Mouse (Mus musculus): ENCODE data around the gene Zbtb20. TPM values are rescaled to one million over a fixed set of nuclear protein-coding genes. Genes with fewer than 3 reads are reported as not detected.

The Zbtb20 gene
- total RNA-seq, 4 experiments from 2014 or later, result 72.5 to 88.1 (median 73.5) TPM

DNA sequence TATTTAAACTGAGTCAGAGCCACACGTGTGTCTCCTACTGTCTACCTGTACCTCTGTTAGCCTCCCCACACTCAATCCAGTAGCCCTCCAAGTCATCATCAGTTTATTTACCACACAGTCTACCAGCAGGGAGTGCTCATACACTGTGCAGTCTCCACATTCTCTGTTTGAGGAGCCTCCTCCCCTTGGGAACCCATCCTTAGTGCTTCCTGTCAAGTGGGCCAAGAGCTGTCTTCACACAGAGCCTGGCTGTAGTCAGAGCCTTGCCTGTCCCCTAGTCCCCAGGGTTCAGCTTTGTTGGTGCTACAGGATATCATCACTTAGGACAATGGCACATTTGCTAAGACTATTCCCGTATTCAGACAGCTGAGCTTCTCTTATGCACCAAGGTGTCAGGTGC is 519.1 kb downstream of the Zbtb20 start:
- no peak for DNase-seq (ENCODE audit: low spot score in 2 of 2)

DNA sequence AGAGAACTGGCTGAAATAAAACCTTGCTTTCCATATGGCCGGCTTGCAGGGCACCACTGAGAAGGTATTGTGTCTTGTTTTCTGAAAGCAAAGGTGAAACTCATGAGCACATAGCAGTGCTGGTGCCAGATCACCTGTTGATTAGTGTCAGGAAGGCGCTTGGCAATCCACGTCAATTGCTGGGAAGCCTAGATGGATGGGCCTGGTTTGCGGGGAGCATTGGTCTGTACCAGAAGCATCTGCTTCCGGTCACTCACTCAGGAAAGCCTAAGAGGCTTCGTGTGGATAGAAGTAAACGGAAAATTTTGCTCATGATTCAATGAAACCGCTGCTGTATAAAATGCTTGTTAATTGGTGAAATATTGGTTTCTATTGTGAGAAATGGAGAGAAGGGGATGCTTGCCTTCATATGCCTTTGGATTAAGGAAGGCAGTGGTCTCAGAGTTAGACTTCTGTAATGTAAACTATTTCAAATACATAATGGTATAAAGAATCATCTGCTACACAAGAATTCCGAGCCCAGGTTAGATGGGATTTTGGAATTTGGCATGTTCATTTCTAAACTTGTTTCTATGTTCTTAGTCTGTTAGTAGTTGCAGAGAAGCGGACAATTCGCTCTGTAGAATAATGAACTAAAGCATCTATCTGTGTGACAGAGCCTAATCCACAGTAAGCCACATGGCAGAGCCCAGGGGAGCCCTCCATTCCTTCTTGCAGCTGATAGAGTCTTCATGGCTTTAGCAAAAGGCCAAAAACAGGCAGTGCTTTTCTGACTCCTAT is 521.4 kb downstream of the Zbtb20 start:
- DNase-seq (ENCODE audit: low spot score in 2 of 2), result no peak

DNA sequence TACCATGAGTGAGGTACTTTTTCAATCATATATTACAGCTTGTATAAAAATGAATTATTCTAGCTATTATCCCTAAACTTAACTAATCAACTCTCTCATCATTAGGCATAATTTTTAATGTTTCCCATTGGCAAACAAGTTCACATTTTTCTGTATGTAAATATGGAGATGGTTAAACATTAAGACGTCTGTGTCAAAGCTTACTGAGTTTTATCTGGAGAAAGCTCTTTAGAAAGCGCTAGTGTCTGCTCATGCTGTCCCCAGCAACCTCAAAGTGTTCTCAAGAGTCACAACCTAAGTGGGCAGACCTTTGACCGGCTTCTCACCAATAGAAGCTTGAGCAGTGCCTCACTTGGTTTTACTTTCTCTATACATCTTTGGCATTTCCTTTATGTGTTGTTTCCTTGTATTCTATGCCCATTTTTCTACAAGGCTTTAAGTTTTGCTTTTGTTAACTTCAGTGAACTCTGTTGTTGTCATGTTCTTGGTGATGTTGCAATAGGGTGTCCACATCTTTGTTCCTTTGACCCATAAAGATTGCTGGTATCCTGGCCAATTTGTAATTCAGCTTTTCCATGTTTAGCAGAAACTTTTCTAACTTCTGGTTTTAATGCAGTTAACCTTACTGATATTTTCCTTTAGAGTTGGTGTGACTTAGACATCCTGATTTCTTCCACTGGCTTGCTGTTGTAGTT is 522.1 kb downstream of the Zbtb20 start:
- no peak for DNase-seq (ENCODE audit: low spot score in 2 of 2)

DNA sequence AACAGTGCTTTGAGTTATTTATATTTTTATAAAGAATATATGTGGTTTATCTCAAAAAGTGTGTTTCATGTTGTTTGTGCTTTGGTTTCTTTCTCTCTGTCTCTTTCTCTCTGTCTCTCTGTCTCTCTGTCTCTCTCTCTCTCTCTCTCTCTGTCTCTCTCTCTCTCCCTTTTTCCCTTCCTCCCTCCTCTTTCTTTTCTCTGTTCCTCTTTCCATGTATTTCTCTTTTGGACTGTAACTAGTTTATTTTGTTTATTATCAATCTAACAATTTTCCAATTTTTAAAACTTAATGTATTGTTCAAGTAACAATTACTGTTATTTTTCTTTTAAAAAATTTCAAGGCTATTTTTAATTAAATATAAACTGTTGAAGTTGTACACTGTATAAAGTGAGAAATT is 523.7 kb downstream of the Zbtb20 start:
- DNase-seq (ENCODE audit: low spot score in 2 of 2), result no peak

DNA sequence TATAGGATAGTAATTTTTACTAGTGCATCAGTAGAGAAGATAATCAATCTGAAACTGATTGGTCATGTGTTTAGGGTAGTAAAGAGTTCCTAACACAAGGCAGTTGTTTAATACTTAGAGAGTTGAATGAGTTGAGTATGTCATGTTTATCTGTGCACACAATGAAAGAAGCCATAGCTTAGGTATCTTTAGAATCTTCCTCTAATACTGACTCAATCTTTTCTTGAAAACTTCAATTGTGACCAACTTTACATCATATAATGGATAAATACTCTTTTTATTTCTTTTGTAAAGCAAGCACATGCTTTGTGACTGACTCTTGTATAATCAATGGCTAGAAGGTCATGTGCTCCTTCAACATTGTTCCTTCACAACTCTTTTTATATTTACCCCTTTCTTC is 524.4 kb downstream of the Zbtb20 start:
- no peak for DNase-seq (ENCODE audit: low spot score in 2 of 2)

DNA sequence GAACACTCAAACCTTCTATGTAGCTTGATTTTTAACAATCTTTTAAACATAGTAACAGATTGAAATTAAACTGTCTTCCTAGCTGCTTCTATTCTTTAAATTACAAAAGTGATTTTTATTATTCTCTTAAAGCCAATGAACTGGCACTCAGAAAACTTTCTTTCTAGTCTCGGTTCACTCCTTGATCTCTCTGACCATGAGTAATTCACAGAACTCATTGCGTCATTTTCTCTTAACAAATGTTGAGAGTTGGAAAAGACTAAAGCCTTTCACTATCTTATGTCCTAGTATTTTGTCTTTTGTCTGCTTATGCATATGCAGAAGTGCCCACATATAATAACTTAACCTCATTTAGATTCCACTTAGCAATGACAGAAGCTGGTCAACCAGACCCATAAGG is 525.3 kb downstream of the Zbtb20 start:
- no peak for DNase-seq (ENCODE audit: low spot score in 2 of 2)

DNA sequence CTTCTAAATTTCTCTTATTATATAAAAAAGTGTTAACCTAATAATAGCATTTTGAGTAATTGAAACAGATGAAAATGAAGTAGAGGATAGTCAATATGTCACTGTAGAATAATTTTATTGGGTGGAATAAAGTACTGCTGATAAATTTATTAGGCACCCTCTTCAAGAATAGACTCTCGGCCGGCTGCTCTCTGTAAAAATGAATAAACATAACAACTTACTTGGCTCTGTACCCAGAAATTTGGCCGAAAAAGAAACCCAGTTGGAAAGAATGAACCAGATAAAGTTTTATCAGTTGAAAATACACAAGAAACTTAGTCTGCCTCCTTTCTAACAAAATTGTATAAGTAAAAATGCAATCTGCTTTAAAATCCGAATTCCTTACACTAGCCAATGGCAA is 527.2 kb downstream of the Zbtb20 start:
- no peak for DNase-seq (ENCODE audit: low spot score in 2 of 2)

DNA sequence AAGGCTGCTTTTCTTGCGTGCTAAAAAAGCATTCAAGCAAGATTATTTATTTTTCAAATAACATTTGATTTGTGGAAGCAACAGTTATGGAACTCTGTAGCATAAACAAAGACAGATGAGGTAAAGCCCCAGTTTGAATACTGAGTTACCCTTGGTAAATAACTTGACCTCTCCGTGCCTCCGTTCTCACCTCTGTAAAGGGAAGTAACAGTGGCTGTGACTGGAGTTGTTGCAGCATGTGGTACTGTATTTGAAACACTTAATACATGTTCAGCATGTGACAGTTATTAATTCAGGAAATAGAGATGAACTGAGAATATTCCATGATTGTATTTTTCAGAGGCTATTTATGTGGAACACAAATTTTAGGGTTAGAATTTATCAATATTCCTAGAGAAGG is 529.4 kb downstream of the Zbtb20 start:
- DNase-seq (ENCODE audit: low spot score in 2 of 2), result no peak

DNA sequence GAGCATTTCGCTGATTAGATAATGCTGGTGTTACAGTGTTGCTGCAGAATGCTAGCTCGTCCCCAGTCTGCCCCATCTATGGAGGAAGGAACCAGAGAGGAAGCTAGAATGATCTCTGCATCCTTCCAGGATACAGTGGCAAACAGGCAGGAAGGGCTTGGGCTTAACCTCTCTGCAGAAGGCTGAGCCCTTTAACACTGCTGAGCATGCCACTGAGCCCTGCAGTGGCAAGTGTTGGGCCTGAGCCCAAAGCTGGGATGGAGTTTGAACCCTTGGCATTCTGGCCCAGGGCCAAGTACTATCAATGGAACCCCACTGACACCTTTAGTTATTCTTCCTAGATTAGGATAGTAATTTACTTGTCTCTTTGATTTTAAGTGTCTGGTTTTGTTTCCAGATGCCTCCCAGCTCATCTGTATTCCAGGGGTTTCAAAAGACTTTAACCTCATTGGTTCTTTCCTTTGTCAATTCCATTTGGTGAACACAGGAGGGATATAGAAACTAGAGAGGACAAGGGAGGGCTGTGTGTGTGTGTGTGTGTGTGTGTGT is 532.0 kb downstream of the Zbtb20 start:
- DNase-seq (ENCODE audit: low spot score in 2 of 2), result no peak

DNA sequence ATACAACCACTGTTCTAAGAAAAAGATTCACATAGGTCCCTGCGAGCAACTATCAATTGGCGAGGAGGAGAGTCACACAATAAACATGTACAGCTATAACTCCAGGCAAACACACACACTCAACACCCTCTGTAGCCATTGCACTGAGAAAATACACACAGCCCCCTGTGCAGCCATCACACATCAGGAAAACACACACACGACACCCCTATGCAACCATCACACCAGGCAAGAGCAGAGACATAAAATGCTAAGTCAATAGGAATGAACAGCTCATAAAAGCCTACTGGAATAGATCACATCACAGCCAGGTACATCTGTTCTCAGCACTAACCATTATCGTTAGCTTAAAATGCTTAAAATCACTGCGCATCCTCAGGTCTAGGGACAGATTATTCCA is 532.9 kb downstream of the Zbtb20 start:
- DNase-seq (ENCODE audit: low spot score in 2 of 2), result no peak

DNA sequence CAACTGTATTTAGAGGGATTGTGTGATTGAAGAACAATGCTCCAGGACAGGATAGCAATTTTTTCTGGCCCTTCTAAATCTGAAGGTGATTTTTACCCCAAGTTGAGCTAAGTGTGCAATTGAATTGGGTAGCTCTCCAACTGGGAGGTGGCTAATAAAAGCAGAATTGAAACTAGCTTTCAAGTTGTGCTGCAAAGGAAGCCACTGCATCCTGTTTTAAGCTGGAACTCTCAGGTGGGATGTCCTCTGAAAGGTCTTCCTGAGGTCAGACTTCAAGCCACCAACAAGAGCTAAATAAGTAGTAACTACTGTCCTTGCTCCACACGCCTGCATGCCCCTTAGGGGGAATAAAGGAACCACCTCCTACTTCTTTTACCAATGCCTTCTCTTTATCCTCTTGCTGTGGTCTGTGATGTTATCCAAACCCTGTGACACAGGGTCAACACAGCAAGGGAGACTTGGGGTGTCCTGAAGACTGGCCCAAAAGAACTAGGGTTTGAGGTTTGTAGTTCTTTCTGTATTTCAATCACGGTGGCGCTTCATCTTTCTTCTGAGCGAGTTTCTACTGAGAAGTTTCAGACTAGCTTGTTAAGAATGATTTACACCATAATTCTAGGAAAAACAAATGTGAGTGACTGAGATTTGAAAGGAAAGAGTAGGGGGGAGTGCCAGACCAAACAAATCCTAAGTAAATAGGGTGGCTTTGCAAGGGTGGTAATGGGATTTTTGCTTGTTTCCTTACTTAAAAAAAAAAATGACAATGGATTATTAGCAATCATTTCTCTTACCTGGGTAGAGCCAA is 533.6 kb downstream of the Zbtb20 start:
- DNase-seq (ENCODE audit: low spot score in 2 of 2), result no peak

DNA sequence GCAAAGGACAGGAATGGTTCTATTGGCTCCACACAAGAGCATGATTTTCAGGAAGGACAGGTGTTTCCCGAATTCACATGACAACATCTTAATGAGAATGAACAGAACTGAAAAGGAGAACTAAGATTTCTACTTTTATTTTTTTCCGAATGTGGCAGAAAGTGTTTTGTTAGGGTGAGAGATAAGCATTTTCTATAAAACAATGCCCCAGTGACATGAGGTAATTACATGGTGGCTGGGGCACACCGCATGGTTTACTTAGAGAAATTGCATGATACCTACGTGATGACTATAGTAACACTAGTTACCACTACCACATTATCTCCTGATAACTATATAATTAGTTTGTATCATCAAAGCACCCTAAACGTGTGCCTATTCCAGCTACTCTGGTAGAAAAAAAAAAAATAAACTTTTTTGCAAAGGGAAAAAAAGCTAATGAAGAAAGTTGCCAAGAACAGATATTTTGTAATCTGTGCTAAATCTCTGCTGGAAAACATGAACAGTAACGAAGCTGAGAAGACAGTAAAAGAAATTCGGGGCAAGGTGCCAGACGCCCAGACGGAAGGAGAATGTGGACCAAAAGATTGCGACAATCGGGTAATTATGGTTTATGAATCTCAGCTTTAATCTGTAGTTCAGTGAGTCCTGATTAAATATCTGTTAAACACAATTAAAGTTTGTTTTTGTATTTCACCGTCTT is 534.4 kb downstream of the Zbtb20 start:
- DNase-seq (ENCODE audit: low spot score in 2 of 2), result no peak

DNA sequence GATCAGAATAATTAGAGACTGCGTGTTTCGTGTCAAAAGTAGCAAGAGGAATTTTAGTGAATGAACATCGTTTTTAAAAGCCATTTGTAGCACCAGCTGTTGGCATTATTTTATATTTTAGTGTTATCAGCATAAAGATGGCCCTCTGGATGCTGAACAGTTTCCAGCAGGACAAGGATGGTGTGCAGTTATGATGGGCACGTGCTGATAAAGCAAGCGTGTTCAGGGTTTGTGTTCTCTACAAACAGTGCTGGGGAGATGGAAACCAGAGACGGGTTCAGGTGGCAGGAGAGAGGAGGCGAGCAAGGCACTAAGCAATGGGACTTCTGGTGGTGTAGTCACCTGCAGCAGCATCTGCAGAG is 534.9 kb downstream of the Zbtb20 start:
- DNase-seq (ENCODE audit: low spot score in 2 of 2), result no peak

DNA sequence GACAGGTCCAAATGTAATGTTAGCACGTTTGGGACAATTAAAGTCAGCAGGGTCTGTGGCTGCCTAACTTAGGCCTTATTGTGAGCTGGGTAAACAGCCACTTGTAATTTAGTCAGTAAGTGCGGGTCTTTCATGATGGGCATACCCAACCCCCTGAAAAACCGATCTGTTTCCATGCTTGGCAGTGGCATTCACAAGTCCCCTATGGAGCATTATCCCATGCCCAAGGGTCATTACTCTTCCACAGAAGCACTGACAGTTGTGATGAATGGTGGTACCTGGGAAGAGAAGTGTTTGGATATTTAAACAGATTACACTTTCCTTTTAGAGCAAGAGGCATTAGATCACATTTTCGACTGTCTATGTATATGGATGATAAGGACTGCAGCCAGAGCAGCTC is 540.2 kb downstream of the Zbtb20 start:
- DNase-seq (ENCODE audit: low spot score in 2 of 2), result no peak

DNA sequence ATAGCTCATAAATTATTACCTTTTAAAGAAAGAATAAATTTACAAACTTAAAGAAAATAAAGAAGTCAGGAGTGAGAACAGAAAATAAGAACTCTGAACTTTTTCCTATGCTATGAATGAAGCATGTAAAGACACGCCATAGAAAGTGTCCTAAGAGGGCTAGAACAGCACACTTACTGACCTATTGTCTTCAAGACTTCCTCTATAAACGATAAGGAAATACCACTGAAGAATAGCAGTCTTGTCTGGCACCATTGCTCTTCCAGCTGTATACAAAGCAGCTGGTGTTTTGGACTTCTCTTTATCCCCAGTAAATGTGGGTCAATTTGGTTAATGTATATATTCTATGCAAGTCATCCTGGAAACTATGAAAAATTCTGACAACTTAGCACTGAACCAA is 544.2 kb downstream of the Zbtb20 start:
- no peak for DNase-seq (ENCODE audit: low spot score in 2 of 2)

DNA sequence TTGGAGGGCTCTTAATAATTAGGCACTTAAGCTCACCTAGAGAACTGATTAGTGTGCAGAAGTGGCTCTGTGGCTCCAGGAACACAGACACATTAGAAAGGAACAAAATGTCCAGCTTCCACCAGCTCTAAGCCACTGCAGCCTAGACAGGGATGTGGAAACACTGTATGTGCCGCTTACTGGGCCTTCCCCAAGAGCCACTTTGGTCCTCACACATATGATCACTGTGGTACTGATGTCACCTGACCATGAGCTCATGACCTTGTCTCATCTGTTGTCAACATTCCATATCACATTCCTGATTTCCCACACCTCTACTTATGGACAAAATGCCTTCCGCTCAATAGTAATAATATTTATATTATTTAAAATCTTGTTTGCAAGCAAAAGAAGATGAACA is 553.3 kb downstream of the Zbtb20 start:
- DNase-seq (ENCODE audit: low spot score in 2 of 2), result no peak

DNA sequence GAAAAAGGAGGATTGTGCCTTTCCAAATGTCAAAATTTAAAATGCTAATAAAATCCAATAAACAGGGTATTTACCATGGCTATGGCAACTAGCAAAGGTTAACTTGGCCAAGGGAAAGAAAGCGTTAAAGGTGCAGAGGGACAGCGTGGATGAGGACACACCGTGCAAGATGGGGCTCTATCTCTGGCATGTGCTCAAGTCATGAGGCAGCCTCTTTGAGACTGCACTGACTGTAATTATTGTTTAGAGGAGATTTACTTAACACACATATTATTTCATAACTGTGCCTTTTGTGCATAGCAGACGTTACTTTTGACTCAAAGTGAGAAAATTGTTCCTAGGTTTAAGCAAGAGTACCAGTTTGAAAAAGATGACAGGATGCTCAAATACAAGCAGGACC is 554.3 kb downstream of the Zbtb20 start:
- no peak for DNase-seq (ENCODE audit: low spot score in 2 of 2)

DNA sequence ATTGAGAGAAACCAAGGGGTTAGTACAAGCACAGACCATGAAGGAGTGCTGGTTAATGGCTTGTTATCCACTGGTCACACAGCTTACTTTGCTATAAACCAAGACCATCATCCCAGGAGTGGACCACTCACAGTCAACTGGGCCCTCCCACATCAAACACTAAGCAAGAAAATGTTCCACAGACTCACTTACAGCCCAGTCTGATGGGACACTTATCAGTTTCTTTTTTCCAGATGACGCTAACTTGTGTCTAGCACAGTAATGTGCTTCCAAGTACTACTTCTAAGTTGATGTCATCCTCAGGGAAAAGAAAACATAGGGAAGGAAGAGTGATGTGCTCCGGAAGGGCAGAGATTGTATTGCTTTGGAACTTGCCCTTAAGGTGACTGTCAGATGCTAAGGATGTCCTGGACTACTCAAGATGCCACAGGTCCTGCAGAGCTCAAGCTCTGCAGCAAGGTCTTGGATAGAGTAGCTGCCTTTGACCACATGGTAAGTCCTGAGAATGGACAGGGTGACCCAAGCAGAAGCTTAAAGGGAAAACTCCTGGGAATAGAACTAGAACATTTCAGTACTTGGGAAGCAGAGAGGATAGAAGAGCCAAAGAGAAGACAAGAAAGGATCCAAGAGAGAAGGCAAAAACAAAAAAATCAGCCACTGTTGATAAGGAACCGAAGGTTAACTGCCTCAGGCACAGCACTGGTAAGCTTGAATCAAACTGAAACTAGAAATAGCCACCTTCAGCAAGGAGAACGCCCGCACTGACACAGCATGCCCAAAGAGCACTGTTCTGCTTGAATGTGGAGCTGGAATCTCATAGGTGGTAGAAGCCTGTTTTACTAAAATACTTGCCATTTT is 556.1 kb downstream of the Zbtb20 start:
- DNase-seq (ENCODE audit: low spot score in 2 of 2), result no peak

DNA sequence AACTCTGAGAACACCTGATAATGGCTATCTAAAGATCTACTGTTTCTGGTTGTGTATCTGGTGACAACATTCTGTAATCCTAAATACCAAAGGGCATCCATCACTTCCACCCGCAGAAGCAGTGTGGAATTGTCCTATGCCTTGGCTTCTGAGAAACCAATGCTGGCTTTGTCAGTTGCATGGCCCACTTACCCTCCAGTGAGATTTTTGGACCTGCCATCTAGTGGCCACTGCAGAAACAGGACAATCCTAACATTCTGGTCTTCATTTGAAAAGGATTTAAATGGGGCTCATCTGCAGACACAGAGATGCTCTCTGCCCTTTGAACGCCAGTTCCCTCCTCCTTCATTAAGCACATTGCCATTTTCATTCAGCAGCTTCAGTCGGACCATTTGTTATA is 559.3 kb downstream of the Zbtb20 start:
- DNase-seq (ENCODE audit: low spot score in 2 of 2), result no peak

DNA sequence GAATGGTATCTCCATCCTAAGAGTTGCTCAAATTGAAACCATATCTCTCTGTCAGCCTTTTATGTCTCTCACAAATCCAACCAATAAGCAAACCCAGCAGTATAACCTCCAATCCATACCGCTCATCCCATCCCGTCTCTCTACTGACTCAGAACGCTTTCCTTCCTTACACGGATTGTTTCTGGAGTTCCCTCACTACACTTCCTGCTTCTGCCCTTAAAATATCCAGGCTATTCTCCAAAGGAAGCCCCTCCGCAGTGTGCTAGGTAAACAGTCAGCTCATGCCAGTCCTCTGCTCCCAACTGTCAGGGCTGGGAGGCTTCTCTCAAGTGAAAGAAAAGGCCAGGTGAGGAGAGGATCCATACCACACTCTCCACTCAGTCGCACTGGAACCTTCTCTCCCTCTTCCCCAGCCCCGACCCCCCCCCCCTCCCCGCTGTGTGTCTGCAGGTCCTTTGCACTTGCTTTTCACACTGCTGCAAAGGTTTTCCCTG is 563.2 kb downstream of the Zbtb20 start:
- no peak for DNase-seq (ENCODE audit: low spot score in 2 of 2)
